Mouse (Mus musculus) NIH3T3 (cell line): ENCODE data around the gene Pde3b.
"Not testable (repeated sequence)": the region's sequence is repeated elsewhere in the genome, so short reads cannot be mapped to it uniquely, and the experiment has no call there.

Source experiments
- DNase-seq: peaks from one replicate; pipeline ENCODE4 v3.0.0-alpha.2; 2012; ENCODE audit warnings: low read depth

Gene Pde3b

GRCm38 (mm10) chr7:114414421-114415335, at the start of gene Pde3b:
Gene Pde3b (plus strand): TSS chr7:114415281.
- no peak for DNase-seq

- DNase-seq: no peak
Measured at GRCm38 (mm10) chr7:114402130-114402529, 13.0 kb upstream of the Pde3b start.

DNA sequence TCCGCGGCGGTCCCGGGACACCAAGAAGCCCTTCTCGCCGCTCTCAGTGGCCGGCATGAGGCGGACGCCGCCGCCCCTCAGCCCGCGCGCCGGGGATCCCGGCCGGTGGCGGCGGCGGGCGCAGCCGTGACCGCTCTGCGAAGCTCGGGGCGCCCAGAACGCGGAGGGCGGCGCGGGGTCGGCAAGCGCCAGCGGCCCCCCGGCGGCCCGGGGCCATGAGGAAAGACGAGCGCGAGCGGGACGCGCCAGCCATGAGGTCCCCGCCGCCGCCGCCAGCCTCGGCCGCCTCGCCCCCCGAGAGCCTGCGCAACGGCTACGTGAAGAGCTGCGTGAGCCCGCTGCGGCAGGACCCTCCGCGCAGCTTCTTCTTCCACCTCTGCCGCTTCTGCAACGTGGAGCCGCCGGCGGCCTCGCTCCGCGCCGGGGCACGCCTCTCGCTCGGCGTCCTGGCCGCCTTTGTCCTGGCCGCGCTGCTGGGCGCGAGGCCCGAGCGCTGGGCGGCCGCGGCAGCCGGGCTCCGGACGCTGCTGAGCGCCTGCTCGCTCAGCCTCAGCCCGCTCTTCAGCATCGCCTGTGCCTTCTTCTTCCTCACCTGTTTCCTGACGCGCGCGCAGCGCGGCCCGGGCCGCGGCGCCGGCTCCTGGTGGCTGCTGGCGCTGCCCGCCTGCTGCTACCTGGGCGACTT, 397 bp downstream of the Pde3b start:
- DNase-seq: no peak

GRCm38 (mm10) chr7:114416021-114416845, 1.2 kb downstream of the Pde3b start:
- no peak for DNase-seq

- DNase-seq: not testable (repeated sequence)
Measured at GRCm38 (mm10) chr7:114419331-114419730, 4.2 kb downstream of the Pde3b start.

DNA sequence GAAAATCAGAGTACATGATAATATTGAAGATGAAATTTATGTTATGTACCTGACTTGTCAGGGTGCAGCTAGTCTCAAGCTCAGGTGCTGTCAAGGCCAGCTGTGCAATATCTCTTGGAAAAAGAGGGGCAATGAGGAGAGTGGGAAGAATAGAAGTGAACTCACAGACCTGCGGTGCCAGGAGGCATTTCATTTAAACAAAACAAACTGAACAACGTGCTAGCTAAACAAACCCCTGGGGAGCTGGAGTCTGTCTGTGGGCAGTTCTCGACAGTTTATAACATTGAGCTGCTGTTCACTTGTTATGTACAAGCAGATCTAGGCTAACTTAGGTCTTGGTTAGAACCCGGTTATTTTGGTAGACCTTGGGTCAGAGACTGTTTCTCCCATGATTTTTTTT, 5.8 kb downstream of the Pde3b start:
- no peak for DNase-seq

GRCm38 (mm10) chr7:114422224-114422623, 7.1 kb downstream of the Pde3b start:
- DNase-seq: no peak

DNA sequence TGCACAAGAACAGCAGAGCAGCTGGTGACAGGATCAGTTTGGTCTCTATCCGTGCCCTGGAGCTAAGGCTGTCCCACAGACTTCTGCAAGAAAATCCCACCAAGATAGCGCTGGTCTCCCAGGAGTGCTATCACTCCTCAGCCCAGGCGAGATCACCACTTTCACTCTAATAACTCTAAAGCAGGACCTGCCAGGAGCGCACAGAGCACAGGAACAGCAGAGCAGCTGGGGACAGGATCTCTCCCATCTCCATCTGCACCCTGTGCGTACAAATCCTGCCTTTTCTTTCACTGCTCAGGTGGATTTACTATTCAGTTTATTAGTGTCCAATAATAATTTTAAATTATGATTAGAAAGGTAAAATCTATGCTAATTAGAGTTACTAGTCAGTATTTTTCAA, 14.7 kb downstream of the Pde3b start:
- DNase-seq: no peak

- DNase-seq: peak; percentile 8
Measured at GRCm38 (mm10) chr7:114431966-114432365, 16.9 kb downstream of the Pde3b start.

- DNase-seq: no peak
Measured at GRCm38 (mm10) chr7:114439726-114440125, 24.6 kb downstream of the Pde3b start.

GRCm38 (mm10) chr7:114440494-114440893, 25.4 kb downstream of the Pde3b start:
- DNase-seq: no peak

GRCm38 (mm10) chr7:114452876-114453275, 37.8 kb downstream of the Pde3b start:
- no peak for DNase-seq

- DNase-seq: no peak
Measured at GRCm38 (mm10) chr7:114453300-114453990, 38.4 kb downstream of the Pde3b start.

DNA sequence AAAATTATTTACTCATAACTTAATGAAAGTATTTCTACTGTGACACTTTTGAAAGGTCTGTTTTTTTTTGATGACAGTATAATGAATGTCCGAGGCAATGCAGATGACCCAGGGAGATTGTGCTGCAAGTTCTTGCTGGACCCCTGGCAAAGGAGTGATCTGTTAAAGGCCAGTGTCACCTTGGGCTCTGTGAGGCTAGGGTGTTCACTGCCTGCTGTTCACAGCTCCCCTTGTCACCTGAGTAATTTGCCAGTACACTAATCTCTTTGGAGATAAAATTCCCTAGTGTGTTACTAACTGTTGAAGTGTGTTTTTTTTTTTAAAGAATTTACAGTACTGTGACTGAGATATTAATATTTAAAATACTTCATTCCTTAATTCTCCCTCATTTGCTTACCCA, 39.8 kb downstream of the Pde3b start:
- DNase-seq: no peak

DNA sequence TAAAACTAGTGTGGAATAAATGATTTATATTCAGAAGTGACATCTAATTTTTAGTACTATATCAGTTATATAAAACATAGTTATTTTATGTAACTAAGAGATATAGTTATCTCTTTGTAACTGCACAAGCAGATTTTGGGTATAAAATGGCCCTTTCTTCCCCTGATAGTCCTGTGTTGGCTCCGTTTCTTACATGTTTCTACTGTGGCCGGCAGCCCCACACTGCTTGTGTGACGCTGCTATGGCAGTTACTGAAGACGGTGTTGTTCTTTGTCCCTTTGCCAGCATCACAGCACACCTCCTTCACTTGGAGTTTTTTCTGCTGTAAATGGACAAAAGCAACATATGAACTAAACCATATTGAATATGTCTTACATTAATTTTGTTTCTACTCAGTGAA, 41.8 kb downstream of the Pde3b start:
- no peak for DNase-seq

DNA sequence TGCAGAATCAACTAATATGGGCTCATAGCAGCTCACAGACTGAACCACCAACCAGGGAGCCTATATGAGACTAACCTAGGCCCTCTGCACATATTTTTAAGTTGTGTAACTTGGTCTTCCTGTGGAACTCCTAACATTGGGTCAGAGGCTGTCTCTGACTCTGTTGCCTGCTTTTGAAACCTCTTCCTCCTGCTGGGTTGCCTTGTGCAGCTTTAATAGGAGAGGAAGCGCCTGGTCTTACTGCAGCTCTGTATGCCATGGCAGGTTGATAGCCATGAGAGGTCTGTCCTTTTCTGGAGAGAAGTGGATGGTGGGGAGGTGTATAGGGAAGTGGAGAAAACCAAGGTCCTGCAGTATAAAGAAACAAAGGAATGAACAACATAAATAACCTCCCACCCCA, 44.8 kb downstream of the Pde3b start:
- DNase-seq: no peak

DNA sequence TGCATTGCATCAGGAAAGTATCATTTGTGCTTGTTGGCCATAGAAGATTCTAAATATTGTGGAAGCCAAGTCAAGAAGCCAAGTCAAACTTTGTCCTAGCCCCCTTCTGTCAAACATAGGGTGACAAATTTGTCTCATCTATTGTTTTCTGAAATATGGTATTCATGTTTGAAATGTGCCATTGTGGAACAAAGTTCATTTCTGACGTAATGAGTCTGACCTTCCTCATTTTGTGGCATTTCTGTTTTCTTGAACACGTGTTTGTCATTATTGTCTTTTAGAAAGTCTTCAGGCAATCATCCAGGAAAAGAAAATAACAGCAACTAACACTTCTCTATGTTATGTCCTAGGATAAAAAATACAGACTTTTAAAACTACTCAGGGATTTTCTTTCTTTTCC, 46.6 kb downstream of the Pde3b start:
- no peak for DNase-seq

GRCm38 (mm10) chr7:114466358-114466757, 51.3 kb downstream of the Pde3b start:
- DNase-seq: no peak

DNA sequence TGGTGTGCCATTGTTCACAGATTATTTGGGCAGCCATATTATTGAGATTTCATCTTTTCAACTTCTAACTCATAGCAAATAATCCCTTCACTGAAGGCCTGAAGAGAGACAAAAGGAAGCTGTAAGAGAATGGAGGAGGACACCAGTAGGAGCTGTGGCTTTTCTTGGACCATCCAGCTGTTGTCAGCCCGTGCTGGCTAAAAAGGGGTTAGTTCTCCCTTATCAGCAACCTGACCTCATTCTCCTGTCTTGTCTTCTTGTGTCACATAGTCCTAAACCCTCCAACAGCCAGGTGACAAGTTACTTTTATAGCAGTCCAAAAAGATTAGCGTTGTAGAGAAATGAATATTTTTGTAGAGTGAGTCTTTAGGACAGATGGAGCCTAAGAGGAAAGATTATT, 57.4 kb downstream of the Pde3b start:
- no peak for DNase-seq

GRCm38 (mm10) chr7:114474889-114475288, 59.8 kb downstream of the Pde3b start:
- no peak for DNase-seq

- no peak for DNase-seq
Measured at GRCm38 (mm10) chr7:114477884-114478283, 62.8 kb downstream of the Pde3b start.

DNA sequence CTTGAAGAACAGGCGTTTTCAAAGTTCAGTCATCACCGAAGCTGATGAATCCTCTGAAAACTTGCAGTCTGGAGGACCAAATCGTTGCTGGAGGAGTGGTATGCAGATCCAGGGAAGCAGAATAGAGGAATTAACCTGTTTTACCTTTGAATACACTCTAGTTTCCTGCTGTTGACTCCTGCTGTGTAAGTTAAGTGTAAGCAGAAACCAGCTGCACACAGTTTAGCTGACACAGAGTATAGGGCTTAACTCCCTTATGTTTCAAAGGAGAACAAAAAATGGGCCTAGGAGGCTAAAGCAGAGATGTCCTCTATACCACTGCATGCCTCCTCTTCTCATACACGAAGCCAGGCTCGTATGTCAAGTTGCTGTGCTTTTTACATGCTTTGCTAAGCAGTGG, 63.8 kb downstream of the Pde3b start:
- no peak for DNase-seq
